Mouse (Mus musculus) layer of hippocampus, postnatal 25 days (tissue): ENCODE measurements around the gene Adamts10. TPM values are rescaled to one million over a fixed set of nuclear protein-coding genes. Genes with fewer than 3 reads are reported as not detected.

Experiments
- DNase-seq, 2 experiments: peaks; one replicate each; pipeline ENCODE4 v3.0.0; 2022; ENCODE audit warnings: mixed read lengths in 2 of 2, low spot score in 1 of 2; ENCODE audit errors: extremely low spot score in 1 of 2
- total RNA-seq, 2 experiments: library from RNA; stranded (reverse); gene quantifications; 2 replicates each; pipeline ENCODE4 v1.2.3; 2021

The Adamts10 gene
- total RNA-seq = 10 to 100 TPM; 24.5 to 36.0 TPM

DNA sequence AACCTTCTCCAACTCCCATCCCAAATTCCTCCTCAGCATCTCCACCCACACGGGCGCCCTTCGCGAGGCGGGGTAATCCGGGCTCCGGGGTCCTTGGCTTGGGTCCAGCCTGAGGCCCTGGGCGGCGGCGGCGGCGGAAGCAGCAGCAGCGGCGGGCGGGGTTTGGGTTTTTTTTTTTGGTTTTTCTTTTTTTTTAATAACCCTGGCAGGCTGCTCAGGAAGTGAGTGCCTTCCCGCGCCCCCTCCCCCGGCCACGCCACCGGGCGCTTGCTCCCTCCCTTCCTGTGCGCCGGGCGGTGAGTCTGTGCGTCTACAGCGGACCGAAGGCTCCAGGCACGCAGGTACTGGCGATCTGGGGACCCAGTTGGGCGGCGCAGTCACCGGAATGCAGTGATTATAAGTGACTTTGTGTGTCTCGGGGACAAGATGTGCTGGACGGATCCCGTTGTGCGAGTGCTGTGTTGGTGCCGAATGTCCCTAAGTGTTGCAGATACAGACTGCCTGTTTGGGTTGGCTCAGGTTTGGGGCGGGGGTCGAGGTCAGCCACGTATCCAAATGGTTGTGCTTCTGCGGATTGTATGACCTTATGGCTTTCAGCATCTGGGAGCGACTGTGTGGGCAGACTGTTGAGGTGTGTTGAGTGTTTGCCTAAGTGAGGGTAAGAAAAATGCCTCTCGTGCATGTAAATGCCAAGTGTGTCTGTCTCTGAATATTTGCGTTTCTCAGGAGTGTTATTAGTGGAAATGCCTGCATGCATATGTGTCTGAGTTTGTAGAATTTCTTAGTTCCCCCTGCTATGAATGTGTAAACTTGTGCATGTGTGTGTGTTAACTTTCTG is at the start of gene Adamts10:
Adamts10 (plus strand) TSS at position 287 of the 838 bp plus-strand sequence.
- DNase-seq = peak; percentile 47 to 51

DNA sequence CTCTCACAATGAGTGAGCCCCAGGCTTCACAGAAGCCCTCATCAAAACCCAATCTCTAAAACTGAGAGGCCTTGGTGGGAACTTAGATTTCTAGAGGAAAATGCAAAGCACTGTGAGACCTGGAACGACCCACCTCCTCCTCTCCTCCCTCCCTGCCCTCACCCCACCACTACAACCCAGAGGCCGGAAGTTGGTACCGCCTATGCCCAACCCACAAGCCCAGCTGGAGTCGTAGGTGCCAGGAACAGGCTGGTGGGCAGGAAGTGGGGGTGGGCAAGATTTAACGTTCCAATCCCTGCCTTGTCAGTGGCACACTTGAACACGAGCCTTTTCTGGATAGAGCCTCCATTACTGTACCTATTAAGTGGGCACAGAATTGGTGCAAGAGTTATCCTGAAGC is 40.0 kb upstream of the Adamts10 start:
- DNase-seq = no peak

DNA sequence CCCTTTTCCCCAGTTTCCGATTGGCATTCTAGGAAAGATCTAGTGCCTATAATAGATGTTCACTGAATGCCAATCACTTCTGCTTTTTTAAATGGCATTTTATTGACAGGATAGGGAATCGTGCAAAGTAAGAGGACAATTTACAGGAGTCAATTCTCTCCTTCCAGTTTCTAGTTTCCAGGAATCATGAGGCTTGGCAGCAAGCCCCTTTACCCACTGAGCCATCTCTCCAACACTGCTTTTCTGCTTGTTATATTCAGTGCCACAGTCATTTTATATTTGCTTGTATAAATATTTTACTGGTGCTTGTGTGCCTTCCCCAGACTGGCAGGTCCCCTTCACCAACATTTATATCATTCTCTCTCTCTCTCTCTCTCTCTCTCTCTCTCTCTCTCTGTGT is 36.8 kb upstream of the Adamts10 start:
- no peak for DNase-seq

GRCm38 (mm10) chr17:33487652-33488051 is 36.4 kb upstream of the Adamts10 start:
- DNase-seq = no peak

- no peak for DNase-seq
Measured at GRCm38 (mm10) chr17:33491371-33491770, 32.6 kb upstream of the Adamts10 start.

DNA sequence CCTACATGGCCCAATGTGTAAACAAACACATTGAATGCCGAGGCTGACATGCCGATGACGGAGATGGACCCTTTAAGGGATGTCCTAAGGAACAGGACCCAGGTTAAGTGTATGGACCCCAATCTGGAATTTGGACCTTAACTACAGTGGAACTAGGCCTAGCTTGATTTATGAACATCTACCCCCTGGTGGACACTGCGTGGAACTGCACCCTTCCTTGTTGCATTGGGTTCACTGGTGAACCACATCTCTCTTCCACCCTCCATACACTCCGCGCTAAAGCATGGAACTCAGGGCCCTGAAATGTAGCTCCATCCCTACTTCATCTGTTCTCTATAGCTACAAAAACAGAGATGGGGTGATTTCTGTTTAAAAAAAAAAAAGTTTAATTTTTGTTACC is 30.9 kb upstream of the Adamts10 start:
- no peak for DNase-seq

DNA sequence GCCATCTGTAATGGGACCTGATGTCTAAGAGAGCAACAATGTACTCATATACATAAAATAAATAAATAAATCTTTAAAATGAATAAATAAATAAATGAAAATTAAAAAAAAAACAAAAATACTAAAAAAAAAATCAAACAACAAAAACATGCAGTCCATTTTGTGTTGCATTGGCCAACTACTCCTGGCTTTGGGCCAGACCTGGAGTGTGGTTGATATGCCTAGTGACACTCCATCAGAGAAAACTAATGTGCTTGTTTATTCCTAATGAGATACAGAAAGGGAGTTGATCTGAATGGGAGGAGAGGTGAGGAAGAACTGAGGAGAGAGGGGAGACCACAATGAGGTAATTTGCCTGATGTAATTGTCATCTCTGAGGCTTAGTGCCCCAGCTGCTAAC is 29.4 kb upstream of the Adamts10 start:
- no peak for DNase-seq

DNA sequence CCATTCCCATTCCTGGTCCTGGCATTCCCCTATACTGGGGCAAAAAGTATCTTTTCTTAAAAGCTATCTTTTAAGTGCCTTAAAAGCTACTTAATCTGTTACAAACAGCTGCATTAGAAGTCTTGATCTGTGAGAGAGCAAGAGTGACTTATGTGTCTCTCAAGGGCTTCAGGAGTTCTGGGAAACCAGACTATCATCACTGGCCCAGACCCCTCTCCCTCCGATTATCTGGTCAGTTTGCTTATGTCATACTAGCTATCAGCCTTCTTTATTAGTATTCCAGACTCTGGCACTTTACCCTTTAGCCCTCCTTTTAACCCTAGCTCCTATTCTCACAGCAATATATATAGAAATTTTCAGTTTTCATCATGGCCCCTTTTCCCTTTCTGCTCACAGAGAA is 25.1 kb upstream of the Adamts10 start:
- no peak for DNase-seq

- DNase-seq = no peak
Measured at GRCm38 (mm10) chr17:33508386-33508785, 15.6 kb upstream of the Adamts10 start.

DNA sequence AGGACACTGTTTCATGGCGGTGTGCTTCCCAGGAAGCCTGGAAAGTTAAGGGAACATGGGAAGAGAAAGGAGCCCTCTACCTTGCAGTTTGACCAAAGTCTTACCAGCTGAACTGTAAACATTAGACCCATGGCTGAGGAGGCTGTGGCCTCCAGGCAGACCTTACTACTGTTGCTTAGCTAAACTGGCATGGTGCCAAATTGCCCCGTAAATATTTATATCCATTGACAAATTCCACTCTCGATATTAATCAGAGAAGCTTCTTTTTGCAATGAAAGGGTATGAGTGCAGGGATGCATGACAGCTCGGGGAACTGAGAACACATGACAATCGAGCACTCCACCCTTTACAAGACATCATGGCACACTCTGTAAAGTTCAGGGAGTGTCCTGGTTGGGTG is 13.8 kb upstream of the Adamts10 start:
- DNase-seq = no peak

DNA sequence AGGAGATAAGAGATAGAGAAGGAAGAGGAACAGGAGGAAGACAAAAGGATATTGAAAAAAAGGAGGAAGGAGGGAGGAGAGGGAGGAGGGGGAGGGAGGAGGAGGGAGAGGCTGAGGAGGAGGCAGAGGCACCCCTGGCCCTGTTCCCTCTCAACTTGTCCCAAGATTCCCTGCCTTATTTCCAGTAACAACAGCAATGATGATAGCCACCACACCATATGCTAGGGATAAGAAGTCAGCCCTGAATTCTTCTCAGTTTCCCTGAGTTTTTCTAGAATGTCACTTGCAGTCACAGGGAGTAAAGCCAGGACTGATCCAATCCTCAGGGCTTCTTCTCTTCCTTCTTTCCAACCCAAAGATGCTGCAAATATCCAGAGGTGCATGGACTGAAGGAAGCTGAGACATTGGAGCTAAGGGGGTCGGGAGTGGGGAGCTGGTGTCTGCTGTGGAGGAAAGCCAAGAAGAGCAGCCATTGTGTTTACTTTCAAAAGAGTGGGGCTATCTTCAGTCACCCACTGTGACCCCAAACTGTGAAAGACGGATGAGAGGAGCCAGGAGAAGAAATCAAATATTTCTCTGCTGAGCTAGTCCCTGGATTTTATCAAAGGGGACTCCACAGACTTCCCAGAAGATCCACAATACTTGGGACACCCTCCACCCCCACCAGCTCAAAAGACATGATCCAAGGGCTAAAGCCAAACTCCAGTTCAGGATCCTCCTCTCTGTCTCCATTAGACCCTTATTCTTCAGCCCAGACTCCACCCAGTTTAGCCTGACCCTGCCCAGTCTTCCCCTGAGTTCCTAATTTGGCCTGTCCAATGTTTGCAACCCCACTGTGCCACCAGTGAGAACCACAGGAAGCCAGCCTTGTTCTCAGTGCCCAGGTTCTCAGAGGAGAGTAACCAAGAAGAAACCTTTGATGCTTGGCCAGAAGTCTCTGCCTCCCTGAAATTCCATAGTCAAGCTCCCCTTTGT is 11.3 kb upstream of the Adamts10 start:
- no peak for DNase-seq

DNA sequence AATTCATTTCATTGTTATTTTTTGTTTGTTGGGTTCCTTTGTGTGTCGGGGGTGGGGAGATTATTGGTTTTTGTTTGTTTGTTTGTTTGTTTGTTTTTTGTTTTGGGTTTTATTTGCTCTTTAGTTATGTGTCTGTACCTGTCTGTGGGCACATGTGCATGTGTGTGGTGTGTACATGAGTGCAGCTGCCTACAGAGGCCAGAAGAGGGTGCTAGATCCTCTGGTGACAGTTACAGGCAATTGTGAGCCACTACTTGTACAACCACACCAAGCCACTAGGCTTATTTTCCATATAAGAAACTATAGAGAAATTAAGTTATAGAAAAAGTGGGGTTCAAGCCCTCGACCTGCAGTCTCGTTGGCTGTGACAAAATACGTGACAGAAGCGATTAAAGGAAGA is 10.1 kb upstream of the Adamts10 start:
- DNase-seq = no peak

DNA sequence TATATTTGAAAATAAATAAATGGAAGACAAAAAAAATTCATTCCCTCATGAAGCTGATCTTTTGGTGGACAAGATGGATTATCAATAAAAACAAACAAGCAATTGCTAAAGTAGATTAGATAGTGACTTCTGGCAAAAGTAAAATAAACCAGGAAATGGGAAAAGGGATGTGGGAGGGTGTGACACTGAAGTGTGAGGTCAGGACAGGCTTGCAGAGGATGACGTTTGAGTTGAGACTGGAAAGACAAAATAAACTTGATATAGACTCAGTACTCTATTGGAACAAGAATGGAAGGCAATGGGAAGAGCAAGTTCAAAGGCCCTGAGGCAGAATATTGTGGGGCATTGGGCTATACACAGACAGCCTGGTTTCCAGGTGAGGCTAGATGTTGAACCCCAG is 3.6 kb upstream of the Adamts10 start:
- DNase-seq = no peak

DNA sequence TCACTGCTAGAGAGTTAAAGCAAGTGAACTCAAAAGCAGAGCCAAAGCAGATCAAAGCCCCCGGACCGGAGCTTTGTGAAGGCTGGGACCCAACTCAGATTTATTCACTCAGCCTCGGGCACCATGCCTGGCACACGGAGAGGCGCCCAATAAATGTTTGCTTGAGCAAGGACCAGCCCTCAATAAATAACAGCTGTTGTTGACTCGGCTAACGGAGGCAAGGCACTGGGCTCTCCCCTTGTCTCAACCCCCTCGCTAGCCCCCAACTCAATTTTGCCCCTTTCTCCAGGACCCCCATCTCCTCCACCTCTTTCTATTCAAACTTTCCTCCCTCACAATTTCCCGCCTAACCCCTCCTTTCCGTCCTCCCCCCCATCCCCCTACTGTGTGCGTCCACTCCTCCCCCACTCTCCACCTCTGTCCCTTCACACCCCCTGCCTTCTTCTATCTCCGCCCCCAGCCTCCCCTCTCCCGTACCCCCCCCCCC is 530 bp upstream of the Adamts10 start:
- peak in 1 of 2 experiments; percentile 12 for DNase-seq

GRCm38 (mm10) chr17:33524806-33525373 is 886 bp downstream of the Adamts10 start:
- no peak for DNase-seq

GRCm38 (mm10) chr17:33526506-33526905 is 2.5 kb downstream of the Adamts10 start:
- no peak for DNase-seq

DNA sequence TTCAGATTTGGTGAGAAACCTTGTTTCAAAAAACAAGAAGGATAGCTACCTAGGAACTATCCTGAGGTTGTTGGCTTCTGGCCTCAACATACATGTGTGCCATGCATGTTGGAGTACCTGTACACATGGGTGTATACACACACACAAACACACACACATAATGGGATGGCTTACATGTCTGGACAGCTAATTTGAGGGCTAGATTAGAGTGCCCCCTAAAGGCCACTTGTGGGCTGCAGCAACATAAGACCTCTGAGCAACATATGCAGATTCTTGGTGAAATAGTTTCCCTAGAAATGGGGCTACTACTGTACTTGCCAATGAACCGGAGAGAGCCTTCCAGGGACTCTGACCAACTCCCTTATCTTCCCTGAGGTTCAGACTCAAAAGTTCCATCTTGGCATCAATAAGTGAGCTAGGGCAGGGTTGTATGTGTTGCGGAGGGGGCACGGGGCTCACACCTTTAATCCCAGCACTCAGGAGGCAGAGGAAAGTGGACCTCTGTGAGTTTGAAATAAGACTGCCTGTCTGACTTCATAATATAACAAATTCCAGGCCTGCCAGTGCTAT is 15.2 kb downstream of the Adamts10 start:
- peak in 1 of 2 experiments; percentile 56 for DNase-seq

GRCm38 (mm10) chr17:33539878-33540277 is 15.9 kb downstream of the Adamts10 start:
- no peak for DNase-seq

DNA sequence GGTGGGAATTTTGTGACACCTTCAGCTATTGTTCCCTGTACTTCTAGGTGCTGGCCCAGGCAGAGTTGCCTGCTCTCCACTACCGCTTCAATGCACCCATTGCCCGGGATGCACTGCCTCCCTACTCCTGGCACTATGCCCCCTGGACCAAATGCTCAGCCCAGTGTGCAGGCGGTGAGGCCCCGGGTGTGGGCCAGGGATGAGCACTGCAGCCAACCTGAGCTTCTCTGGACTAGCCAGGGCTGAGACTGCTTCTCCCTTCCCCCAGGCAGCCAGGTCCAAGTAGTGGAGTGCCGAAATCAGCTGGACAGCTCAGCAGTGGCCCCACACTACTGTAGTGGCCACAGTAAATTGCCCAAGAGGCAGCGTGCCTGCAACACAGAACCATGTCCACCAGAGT is 25.2 kb downstream of the Adamts10 start:
- no peak for DNase-seq

- DNase-seq = no peak
Measured at GRCm38 (mm10) chr17:33550388-33550787, 26.4 kb downstream of the Adamts10 start.
